Mouse (Mus musculus) CD4-positive, CD25-positive, alpha-beta regulatory T cell, adult 2 months (primary cell): Measurements from ENCODE around the gene Krt87.

Source experiments
- DNase-seq: peaks from one replicate; pipeline ENCODE4 v3.0.0-alpha.2; 2012; ENCODE audit warnings: low read depth, low spot score

Gene Krt87

DNA sequence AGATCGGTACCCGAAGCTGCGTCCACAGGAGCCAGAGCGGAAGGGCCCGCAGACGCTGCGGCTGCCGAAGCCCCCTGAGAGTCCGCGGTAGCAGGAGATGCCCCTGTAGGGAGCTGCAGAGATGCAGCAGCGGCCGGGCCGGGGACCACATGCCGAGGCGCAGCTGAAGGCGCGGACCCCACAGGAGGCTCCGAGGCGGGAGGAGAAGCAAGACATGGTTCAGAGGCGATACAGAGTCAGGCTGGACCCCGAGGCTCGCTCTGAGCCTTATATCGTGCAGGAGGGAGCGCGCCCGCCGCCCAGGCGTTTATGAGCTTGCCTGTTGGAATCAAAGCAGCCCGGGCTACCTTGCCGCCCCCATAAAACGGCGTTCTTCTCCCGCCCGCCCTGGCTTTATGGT lies at the start of gene Krt87:
Gene Krt87 (minus strand): TSS at position 250 of the 400 bp plus-strand sequence.
- DNase-seq = no peak

DNA sequence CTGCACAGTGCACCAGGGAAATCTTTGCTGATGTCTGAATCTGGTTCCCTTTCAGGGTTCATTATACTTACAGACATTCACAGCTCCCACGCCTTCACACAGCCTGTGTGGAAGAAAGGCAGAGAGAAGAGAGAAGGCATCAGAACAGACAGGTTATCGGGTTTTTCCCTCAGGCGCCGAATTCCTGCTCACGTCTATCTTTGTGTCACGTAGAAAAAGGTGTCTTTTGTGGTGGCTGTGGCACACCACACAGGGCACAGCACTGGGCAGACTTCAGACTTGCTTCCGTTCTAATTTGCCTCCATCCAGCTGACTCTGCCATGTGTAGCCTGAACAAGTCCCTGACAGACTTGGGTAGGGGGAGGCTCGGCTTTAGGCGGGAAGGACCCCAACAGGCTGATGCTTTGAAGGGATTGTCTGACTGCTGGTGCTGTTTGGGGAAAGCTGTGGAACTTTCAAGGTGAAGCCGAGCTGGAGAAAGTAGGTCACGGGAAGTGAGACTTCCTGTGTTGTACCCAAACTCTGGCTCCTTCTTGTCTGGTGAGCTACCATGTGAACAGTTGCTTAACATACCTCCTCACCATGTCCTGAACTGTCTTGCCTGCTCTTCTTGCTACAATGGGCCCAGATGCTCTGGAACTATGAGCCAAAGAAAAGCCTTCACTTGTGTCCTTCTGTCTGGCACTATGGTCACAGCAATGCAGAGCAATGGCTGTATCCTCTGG lies 47.5 kb upstream of the Krt87 start:
- peak; percentile 53 for DNase-seq

DNA sequence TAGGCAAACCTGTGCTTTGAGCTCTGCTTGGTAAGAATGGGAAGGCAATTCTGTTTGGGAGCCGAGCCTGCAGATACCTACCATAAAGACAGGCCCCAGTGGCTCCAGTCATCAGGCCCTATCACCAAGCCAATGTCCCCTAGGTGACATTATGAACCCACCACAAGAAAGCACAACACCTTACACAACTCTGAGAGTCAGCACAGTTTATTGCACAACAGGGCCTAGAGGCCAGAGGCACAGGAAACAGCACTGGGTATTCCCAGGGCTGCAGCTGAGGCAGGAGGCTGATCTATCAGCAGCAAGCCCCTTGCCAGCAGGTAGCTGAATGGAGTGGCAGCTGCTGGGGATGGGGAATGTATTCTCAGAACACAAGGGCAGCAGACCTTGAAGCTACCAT lies 46.3 kb upstream of the Krt87 start:
- no peak for DNase-seq

DNA sequence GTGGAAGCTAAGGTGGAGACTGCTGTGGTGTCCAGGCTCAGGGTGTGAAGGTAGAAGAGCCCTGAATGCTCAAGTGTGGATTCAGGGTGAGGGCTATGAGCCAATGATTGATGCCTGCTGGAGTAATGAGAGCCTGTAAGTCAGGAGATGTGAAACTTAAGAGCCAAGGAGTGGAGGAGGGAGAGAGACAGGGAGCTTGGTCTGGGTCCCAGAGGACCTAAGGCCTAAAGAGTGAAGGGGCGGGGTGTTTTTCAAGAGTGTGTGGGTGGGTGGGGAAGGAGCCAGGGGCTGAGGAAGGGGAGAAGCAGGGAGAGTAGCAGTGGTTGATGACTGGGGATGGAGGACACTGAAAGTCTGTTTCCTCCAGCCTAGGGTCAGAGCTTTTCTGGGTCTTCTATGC lies 45.0 kb upstream of the Krt87 start:
- DNase-seq = no peak

DNA sequence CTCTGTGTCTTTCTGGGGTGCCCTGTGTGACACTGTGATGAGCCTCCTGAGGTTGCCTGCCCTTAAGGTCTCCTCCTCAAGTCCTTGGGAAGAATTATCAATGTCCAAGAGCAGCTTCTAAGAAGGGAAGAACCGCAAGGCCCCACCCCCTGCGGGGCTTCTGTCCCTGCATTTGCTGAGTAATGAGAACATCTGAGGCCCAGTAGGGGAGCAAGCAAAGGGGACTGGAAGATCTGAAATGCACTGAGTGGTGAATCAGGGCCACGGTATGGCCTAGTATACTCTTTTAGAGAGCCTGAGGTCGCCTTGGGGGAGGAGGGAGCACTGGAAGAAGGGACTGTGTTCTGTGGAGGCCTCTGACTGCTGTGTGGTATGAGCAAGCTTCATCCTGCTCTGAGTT lies 43.5 kb upstream of the Krt87 start:
- DNase-seq = no peak

DNA sequence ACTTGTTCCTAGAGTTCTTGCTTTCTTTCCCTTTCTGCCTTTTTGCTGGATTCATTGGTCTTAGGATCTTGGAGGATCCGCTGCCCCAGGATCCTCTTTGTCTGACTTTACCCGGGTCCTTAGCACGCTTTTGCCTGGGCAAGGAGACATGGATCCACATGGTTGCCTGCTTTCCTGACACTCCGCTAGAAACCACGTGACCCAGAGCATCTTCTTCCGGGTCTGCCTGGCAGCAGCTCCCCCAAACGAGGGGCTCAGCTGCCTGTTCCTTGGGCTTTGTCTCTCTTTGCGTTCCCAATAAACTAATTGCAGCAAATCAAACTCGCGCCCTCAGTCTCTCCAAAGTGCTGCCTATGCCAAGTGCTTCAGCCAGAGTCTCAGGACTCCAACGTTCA lies 41.1 kb upstream of the Krt87 start:
- peak; percentile 8 for DNase-seq

DNA sequence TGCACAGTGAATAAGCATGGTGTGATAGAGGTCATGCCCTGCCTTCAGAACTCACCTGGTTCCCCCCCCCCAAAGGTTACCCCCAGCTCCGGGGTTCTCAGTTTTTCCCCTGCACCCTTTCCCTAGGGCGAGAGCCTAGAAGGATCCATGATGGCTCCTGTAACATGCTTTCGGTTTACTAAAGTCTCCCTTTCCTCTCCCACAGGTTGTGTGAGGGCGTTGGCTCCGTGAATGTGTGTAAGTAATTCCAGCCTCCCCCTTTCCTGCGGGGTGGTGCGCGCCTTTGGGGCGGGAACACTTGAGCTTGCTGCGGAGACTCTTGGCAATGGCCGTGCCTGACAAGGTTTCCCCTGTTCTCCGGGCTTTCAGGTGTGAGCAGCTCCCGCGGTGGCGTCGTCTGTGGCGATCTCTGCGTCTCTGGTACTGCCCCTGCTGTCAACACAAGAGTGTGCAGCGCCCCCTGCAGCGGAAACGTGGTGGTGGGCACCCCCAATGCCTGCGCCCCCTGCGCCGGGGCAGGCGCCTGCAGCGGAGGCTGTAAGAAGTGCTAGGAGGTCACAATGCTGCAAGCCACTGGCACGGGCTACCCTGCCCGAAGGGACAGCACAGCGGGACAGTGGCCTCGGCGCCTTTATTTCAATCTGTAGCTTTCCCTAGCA lies 40.5 kb upstream of the Krt87 start:
- peak; percentile 72 for DNase-seq

DNA sequence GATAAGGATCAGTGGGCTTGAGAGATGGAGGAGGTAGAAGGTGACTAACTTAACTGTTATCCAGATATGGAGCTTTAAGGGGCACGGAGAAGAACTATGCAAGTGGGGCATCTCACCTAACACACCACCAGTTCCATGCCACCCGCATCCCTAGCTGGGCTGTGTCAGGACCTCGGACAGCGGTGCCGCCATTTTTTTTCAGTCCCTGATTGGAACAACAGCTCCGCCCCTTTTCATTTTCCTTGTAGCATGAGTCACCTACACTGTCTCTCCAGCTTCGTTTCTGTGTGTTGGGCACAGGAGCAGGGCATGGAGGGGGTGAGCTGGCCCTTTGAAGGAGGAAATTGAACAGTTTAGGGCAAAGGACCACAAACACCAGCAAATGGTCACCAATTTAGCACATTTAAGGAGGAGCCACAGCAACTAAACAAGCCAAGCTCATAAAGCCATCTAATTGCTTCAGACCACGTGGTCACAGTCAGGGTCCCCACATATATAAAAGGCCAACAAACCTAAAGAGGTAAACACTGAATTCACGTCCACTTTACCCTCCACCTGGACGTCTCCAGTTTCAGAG lies 34.4 kb upstream of the Krt87 start, which contains the start of gene Krt86:
Gene Krt86 (plus strand): TSS at position 527 of the 577 bp plus-strand sequence.
- no peak for DNase-seq

DNA sequence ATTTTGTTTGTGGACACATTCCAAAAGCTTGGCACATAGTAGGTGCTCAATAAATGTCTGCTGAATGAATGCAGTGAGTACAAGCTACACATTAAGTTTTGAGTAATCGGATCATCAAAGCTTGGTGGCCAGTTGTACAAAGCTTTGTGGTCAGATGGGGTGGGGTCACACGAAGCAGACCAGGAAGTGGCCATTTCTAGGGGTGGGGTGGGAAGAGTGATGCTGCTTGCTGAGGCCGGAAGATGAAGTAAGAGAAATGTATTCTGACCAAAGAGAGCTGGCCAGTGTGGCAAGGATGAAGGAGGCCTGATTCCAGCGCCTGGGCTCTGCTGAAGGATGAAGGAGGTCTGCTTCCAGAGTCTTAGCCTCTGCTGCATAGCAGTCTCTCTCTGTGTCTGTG lies 30.5 kb upstream of the Krt87 start:
- DNase-seq = no peak

DNA sequence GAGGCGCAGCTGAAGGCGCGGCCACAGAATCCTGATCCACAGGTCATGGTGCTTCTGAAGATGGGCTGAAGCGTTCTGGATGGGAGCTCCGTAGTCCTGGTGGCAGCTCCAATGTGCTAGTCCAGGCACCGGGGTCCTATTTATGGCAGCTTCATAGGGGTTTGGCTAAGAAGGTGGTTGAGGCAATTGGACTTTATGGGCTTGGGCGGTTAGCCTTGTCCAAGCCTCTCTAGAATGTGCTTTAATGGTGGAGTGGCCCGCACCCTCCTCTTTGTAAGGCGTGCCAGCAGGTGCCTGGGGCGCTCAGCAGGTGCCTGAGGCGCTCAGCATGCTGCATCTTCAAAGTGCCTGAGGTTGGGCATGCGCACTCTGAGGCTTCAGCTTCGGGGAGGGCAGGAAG lies 25.0 kb upstream of the Krt87 start, which contains the start of gene Krt81:
Gene Krt81 (minus strand): TSS at position 101 of the 400 bp plus-strand sequence.
- no peak for DNase-seq

DNA sequence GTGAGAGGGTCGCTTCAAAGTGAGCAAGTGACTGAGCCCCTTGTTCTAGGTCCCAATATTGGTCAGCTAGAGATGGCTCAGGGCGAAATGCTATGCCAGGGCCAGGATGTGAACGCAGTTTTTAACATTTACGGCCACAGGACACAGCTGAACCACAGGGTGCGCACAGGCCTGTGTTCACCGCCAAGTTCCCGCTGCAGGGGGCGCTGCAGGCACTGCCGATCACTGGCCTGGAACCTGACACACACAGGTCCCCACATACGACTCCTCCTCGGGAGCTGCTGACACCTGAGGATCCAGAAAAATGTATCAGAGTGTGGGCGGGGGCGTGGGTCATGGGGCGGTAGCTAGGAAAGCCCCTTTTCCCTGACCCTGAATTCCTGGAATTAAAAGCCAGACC lies 20.7 kb upstream of the Krt87 start:
- DNase-seq = peak; percentile 29

DNA sequence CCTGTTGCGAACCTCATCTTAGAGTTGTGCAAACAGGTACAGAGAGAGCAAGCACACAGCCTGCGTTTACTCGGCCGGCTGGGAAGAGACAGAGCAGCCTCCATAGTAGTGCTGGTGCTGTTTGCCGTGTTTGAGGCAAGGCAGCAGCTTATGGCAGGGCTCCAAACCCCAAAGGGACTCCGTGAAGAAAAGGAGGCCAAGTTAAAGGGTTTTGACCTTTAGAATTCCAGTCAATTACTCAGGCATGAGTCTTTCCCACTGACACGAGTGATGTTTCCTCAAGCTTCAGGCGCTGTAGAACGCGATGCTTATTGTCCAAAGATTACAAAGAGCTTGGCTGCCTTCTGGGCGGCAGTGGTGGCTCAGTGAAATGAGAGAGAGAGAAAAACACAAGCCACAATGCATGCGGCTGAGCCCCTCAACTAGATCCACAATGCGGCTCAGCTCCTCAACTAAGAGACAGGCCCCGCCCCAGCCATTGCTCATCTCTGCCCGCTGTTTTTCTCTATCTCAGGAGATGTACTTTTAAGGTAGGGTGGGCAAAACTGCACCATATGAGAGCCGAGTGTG lies 19.8 kb upstream of the Krt87 start:
- DNase-seq = no peak

DNA sequence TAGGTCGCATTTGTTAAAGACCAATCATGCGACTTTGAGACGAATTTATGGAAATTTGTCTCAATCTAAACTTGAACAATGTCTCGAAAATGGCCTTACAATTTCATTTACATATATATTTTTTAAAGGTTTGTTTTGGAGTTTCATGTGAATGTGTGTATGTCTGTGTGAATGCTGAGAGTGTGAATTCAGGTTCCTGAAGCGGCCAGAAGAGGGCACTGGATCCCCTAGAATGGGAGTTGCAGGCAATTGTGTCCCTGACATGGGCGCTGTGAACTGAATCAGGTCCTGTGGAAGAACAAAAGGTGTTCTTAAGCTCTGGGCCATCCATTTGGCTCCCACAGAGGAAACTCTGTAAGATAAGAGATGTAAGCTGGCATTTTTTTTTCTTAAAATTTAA lies 17.3 kb upstream of the Krt87 start:
- no peak for DNase-seq

DNA sequence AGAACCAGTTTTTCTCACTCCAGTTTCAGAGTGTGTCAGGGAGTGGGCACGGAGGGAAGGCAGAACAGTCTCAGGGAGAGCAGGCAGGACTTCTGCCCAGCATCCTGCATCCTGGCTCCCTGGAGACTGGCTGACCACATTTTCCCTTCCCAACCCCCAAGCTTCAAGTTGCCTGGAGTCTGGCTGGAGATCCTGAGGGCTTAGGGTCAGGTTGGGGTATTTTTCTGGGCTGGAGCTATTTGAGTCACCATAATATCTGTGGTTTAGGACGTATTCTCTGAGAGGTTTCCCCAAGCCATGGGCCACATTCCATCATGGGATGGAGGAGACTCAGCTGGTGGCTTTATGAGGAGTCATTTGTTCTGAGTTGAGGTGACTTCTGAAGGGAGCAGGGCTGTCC lies 16.7 kb upstream of the Krt87 start:
- DNase-seq = no peak

DNA sequence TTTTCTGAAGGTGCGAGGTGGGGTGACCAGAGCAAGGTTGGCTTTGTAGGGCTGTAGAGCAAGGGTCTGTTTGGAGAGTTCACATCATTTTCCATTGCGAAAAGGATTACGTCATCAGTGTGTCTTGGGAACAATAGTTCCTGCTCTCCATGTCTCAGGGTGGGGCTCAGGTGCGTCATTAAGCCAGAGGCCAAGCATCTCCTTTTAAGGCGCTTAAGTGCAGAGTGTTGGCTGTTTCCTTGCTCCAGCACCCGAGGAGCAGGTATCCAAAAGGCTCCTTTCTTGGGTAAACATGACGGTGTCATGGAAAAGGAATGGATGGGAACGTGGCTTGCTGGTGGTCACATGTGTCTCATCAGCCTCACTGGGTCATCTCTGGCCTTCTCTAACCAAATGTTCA lies 16.2 kb upstream of the Krt87 start:
- DNase-seq = no peak

DNA sequence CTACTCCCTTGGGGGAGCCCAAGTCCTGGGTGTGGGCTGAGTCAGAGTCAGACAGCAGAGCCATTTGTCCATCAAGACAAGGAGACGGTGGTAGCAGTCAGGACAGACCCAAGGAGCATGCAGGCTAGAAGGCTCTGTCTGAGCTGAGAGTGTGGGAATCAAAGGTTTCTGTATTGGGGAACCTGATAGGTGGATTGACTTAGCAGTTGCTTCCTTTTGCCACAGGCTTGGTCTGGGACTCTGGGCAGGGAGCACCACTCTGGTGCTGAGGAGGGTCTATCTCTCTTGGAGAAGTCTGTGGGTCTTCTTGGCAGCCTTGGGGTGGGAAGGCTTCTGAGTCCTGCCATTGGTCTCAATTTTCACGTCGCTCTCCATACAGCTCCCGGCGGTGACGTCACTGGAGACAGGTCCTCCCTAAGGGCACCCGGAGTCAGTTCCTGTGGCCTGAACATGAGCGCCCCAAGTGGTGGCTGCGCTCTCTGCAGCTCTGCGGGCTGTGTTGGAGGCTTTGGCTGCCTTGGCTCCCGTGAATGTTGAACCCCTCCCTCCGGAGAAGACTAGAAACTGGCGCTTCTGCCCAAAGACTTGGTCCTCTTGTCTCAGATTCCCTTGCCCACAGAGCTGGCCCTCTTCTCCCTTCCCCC lies 14.6 kb upstream of the Krt87 start:
- peak; percentile 68 for DNase-seq

DNA sequence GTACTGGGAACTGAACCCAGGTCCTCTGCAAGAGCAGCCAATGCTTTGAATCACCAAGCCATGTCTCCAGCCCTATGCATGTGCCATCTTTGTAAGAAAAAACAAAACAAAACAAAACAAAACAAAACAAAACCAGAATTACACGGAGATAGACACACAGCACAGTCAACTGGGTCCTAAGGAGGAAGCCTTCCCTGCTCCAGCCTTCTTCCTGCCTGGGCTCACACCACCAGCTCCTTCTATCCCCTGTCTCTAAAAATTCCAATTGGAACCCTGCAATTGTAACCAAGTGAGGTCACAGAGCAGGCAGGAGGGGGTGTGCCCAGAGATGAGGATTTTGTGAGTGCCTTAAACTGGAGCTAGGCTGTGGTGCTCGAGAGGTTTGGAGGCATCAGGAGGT lies 8.8 kb upstream of the Krt87 start, which contains the start of gene Krt88:
Gene Krt88 (plus strand): TSS at position 301 of the 400 bp plus-strand sequence.
- no peak for DNase-seq

DNA sequence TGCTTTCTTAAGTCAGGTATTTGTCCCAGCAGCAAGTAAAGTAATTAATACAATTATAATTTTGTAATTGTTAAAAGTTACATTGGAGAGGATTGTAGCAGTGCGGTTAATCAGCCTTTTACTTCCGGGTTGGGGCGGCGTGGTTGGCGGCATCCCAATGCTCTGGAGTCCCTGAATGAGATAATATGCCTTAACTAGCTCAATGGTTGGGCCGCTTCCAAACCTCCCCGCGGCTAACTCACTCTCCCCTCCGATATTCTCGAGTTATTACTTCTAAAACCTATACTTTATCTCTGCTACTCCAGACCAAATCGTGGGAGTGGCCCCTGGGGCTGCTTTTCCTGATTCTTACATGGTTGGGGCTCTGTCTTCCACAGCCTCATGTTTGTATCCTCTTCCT lies 8.0 kb upstream of the Krt87 start:
- DNase-seq = no peak

DNA sequence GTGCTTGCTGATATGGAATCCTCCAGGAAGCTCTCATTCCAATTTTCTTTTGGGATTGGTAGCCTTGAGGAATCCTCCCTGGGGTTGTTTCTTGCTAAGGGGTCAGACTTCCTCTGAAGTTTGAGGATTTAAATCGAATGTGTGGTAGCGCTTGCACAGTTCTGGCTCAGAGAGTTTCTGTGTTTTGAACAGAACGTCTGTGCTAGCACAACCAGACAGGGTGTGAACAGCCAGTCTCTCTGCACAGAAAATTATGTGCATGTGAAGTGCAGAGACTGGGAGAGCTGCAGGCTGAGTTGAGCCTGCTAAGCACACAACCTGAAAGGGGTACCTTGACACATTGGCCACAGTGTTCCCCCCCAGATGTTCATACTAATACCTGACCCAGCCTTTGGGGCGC lies 2.2 kb upstream of the Krt87 start:
- DNase-seq = no peak

DNA sequence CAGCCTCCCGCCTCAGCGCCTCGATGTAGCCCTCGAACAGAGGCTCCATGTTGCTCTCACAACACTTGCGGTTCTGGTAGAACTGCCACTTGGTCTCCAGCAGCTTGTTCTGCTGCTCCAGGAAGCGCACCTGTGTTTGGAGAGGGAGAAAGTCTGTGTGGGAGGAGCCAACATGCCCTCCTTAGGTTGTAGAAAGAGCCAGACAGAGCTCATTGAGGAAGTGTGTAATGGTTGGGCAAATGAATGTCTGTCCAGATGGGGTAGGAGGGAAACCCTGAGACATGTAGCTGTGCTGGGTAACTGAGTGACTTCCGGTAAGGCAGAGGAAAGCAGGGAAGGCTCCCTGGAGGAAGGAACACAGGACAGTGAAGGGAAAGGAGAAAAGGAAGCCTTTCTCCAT lies 2.0 kb downstream of the Krt87 start:
- no peak for DNase-seq

DNA sequence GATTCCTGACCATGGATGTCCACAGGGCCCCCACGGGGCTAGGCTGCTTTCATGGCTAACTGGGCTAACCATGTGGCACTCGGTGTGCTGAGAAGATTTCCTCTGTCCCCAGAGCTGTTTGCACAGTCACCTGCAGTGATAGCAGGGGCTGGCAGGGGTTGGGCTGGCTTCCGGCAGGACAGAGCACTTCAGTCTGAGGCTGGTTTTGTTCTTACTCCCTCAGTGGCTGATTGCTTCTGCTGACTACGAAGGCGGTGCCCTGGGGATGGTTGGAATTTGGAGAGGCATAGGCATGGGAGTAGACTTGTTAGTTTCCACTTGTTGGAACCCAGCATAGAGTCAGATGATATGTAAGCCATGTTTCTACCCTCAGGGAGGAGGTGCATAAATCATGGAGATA lies 13.7 kb downstream of the Krt87 start:
- DNase-seq = no peak

DNA sequence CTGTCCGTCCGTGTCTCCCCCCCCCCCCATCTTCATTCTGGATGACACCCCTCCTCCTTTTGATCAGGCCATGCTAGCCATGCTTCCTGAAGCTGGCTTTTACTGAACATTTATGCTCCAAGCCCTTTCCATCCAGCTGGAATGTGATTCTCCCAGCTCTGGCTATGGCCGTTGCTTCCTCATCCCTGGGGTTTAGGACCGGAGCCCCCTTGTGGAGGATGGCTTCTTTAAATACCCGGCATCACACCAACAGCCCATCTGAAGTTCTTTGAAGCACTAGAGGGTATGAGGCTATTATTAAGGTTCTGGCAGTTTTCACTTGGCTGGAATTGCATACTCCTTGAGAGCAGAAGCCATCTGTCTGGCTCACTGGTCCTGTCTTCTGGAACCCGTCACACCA lies 17.7 kb downstream of the Krt87 start:
- no peak for DNase-seq
